Mouse (Mus musculus) heart, postnatal 0 days (tissue): ENCODE data around the gene Slc26a8. TPM values are rescaled to one million over a fixed set of nuclear protein-coding genes. Genes with fewer than 3 reads are reported as not detected.
A peak's percentile ranks its signal among the peaks of the same experiment; 100 is the strongest.

ENCODE experiments used
- ATAC-seq: fragments of 200-750 bp; cut with Nextera tagmentation; 2 replicates; pipeline ENCODE4 v1.8.0; 2017; ENCODE audit warnings: low read depth, moderate number of reproducible peaks, moderate library complexity; ENCODE audit not compliant: insufficient read depth
- DNase-seq: peaks from one replicate; pipeline ENCODE4 v3.0.0-alpha.2; 2016; ENCODE audit warnings: low spot score
- H3K27ac ChIP-seq: fragments of 300-500 bp; sonication (generic); 2 replicates; pipeline ENCODE4 v1.5.1; 2014; ENCODE audit warnings: low read depth, mild to moderate bottlenecking
- H3K27me3 ChIP-seq: fragments of 300-500 bp; sonication (generic); 2 replicates; pipeline ENCODE4 v1.6.1; 2014; ENCODE audit warnings: low read length, mixed read lengths; ENCODE audit not compliant: control insufficient read depth, insufficient read depth
- H3K36me3 ChIP-seq: fragments of 300-500 bp; sonication (generic); replicated peaks from 2 replicates; pipeline ENCODE4 v1.6.1; 2014; ENCODE audit warnings: low read length, mixed read lengths; ENCODE audit not compliant: control insufficient read depth, insufficient read depth
- H3K4me1 ChIP-seq: fragments of 300-500 bp; sonication (generic); 2 replicates; pipeline ENCODE4 v1.6.1; 2014; ENCODE audit warnings: antibody characterized with exemption; ENCODE audit not compliant: control insufficient read depth, insufficient read depth
- H3K4me2 ChIP-seq: fragments of 300-500 bp; sonication (generic); 2 replicates; pipeline ENCODE4 v1.6.1; 2014; ENCODE audit warnings: low read depth, mild to moderate bottlenecking, low read length, moderate library complexity
- H3K4me3 ChIP-seq: fragments of 300-500 bp; sonication (generic); 2 replicates; pipeline ENCODE4 v1.5.1; 2014; ENCODE audit warnings: low read depth, low read length
- H3K9ac ChIP-seq: fragments of 300-500 bp; sonication (generic); replicated peaks from 2 replicates; pipeline ENCODE4 v1.6.1; 2014; ENCODE audit warnings: low read depth, low read length, mixed read lengths
- H3K9me3 ChIP-seq: fragments of 300-500 bp; sonication (generic); replicated peaks from 2 replicates; pipeline ENCODE4 v1.6.1; 2016; ENCODE audit warnings: low read length; ENCODE audit not compliant: control insufficient read depth
- CTCF ChIP-seq: IDR thresholded peaks from 2 replicates; pipeline ENCODE4 v1.5.1; 2016; ENCODE audit warnings: antibody characterized with exemption, control low read depth, low read depth
- EP300 ChIP-seq: IDR thresholded peaks from 2 replicates; pipeline ENCODE4 v1.6.1; 2016; ENCODE audit warnings: antibody characterized with exemption, low read depth
- WGBS: fragments of 180-500 bp; shearing (Covaris S2); extraction: QIAGEN DNeasy Blood & Tissue Kit; methylation state at CpG from one replicate; pipeline ENCODE4 v1.1.7; 2014; 5-methylcytosine and 5-hydroxymethylcytosine counted together
- polyA plus RNA-seq: library from polyadenylated mRNA; unstranded; fragments of >200 nt; fragmentation: Nextera tagmentation; extraction: Ambion mirVana; gene quantifications from 2 replicates; pipeline ENCODE4 v1.2.1, GENCODE M21; 2015
- total RNA-seq: library from RNA; depleted of rRNA; stranded (reverse); fragments of >200 nt; gene quantifications from 2 replicates; pipeline ENCODE4 v1.2.3, GENCODE M21; 2014; ENCODE audit warnings: low replicate concordance

The Slc26a8 gene
- total and polyA plus RNA-seq, 2 experiments from 2014 or later: 0.36 TPM; not detected in 1

GRCm38 (mm10) chr17:28725783-28726182 is 35.8 kb upstream of the Slc26a8 start, which contains the start of gene AC170998.1:
TSS of gene AC170998.1 (plus strand) at chr17:28726083.
- Histone ChIP-seq H3K27ac (no peak within 1 kb of the TSS), H3K4me1 (no peaks in the 10 kb centered on the region; the same call in 1 of the 2 replicates), H3K4me3 (no peak within 1 kb of the TSS), H3K4me2 (no peak within 1 kb of the TSS), H3K9ac (no peak within 1 kb of the TSS), H3K9me3 (no peaks in the 10 kb centered on the region), H3K36me3 (peaks cover 79% of the 10 kb centered on the region), H3K27me3 (no peaks in the 10 kb centered on the region)
- DNase-seq (no peak), ATAC-seq (no peak)
- WGBS: 88% methylated on average over 4 of the region's 4 CpGs
- TF ChIP-seq EP300 (no peak), CTCF (no peak)

GRCm38 (mm10) chr17:28717535-28717934 is 27.5 kb upstream of the Slc26a8 start:
- no peak for DNase-seq
- Histone ChIP-seq H3K9ac (no peak overlapping the region), H3K4me3 (no peak overlapping the region), H3K4me2 (no peak overlapping the region), H3K4me1 (peaks cover 7% of the 10 kb centered on the region; the same call in 1 of the 2 replicates), H3K27me3 (no peaks in the 10 kb centered on the region), H3K9me3 (no peaks in the 10 kb centered on the region), H3K27ac (no peak overlapping the region), H3K36me3 (peaks cover 55% of the 10 kb centered on the region)
- TF ChIP-seq EP300 (no peak), CTCF (no peak)
- 83% methylated on average over 3 of the region's 3 CpGs for WGBS
- ATAC-seq: no peak

GRCm38 (mm10) chr17:28715832-28716548 is 26.0 kb upstream of the Slc26a8 start:
- H3K4me2 ChIP-seq: no peak overlapping the region
- peaks cover 23% of the 10 kb centered on the region for H3K4me1 ChIP-seq
- peaks cover 45% of the 10 kb centered on the region for H3K36me3 ChIP-seq
- ATAC-seq (no peak), DNase-seq (no peak)
- TF ChIP-seq CTCF (no peak), EP300 (no peak)
- H3K4me3 ChIP-seq: no peak overlapping the region
- H3K9me3 ChIP-seq: no peaks in the 10 kb centered on the region
- WGBS: 72% methylated on average over 7 of the region's 7 CpGs
- no peak overlapping the region for H3K27ac ChIP-seq
- H3K27me3 ChIP-seq: no peaks in the 10 kb centered on the region
- H3K9ac ChIP-seq: no peak overlapping the region

GRCm38 (mm10) chr17:28714006-28714405 is 24.0 kb upstream of the Slc26a8 start:
- WGBS: 97% methylated on average over 3 of the region's 3 CpGs
- DNase-seq: no peak
- Histone ChIP-seq H3K9ac (no peak overlapping the region), H3K4me1 (peaks cover 26% of the 10 kb centered on the region), H3K4me2 (no peak overlapping the region), H3K36me3 (peaks cover 33% of the 10 kb centered on the region), H3K9me3 (no peaks in the 10 kb centered on the region), H3K27ac (no peak overlapping the region), H3K4me3 (no peak overlapping the region), H3K27me3 (no peaks in the 10 kb centered on the region)
- no peak for ATAC-seq
- TF ChIP-seq EP300: no peak
- no peak for TF ChIP-seq CTCF

- Histone ChIP-seq H3K27me3 (no peaks in the 10 kb centered on the region), H3K9ac (no peak overlapping the region), H3K4me3 (no peak overlapping the region), H3K27ac (peak overlapping the region; percentile 57; the same call in 1 of the 2 replicates), H3K4me2 (peak overlapping the region; percentile 33; the same call in 1 of the 2 replicates), H3K36me3 (peaks cover 32% of the 10 kb centered on the region), H3K4me1 (peaks cover 27% of the 10 kb centered on the region), H3K9me3 (no peaks in the 10 kb centered on the region)
- no peak for ATAC-seq
- 23% methylated on average over 6 of the region's 6 CpGs for WGBS
- peak; percentile 39 for DNase-seq
- TF ChIP-seq CTCF (no peak), EP300 (no peak)
Observed at GRCm38 (mm10) chr17:28712305-28712704, 22.3 kb upstream of the Slc26a8 start.
